Mouse (Mus musculus): ENCODE data around the gene Gabrb3. TPM values are rescaled to one million over a fixed set of nuclear protein-coding genes. Genes with fewer than 3 reads are reported as not detected.

Gabrb3 gene
- polyA plus RNA-seq, 1 experiment from 2014 or later: 0.06 TPM

DNA sequence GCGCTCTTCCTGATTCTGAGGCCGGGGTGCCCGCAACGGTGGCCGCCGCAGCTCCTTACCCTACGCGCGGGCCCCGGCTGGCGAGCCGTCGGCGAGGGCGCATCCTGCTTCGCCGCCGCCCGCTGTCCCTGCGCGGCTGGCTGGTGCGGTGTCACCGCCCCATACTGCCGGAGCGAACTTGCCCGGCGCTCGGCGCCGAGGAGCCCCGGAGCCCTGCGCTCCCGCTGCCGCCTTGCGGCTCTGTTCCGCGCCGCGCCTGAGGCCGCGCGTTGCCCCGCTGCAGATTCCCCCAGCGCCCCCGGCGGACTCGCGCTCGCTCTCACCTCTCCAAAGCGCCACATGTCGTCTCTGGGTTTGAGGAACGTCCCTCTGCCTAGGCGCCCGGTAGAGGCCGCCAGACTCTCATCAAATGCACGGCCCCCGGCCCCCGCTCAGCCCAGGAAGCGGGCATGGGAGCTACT, 90.2 kb downstream of the Gabrb3 start, which contains the start of gene Gabra5:
Gabra5 (minus strand) TSS at position 379 of the 461 bp plus-strand sequence.
- no peak within 1 kb of the TSS for H3K27ac ChIP-seq (ENCODE audit: low read length)
- no peaks in the 10 kb centered on the region for H3K9me3 ChIP-seq (ENCODE audit: low read length)
- DNase-seq (ENCODE audit: low spot score): no peak
- H3K4me1 ChIP-seq (ENCODE audit: insufficient read depth, low read depth, low read length): no peaks in the 10 kb centered on the region
- WGBS: under 1% methylated on average over 50 of the region's 59 CpGs
- ATAC-seq: no peak
- no peak within 1 kb of the TSS for H3K4me3 ChIP-seq (ENCODE audit: low read depth, low read length)
- H3K9ac ChIP-seq (replicated peaks; ENCODE audit: low read depth): no peak within 1 kb of the TSS
- TF ChIP-seq EP300 (IDR thresholded peaks at IDR 0.05) (no peak), CTCF (IDR thresholded peaks at IDR 0.05) (no peak)
- peaks cover 12% of the 10 kb centered on the region for H3K27me3 ChIP-seq (replicated peaks; ENCODE audit: insufficient read depth, low read length)
- H3K36me3 ChIP-seq (ENCODE audit: insufficient read depth, low read length): no peaks in the 10 kb centered on the region
- H3K4me2 ChIP-seq (replicated peaks; ENCODE audit: low read depth, low read length): no peak within 1 kb of the TSS

DNA sequence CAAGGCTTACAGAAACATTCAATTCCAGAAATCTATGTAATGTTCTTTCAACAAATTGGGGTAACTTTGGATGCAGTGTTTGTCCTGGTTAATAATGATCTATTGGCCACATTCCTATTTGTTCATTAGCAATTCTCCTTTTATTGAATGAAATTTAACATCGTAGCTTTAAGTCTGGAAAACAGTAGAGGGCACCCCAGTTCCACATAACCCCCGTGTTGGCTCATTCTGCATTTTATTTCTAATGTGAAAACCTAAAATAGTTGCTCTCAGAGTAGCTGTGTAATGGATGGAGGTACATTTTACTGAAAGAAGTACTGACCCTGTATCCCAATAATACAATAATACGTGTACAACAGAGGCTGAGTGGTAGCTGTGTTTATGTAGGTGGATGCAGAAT, 93.5 kb downstream of the Gabrb3 start:
- Histone ChIP-seq H3K27me3 (replicated peaks; ENCODE audit: insufficient read depth, low read length) (peaks cover 12% of the 10 kb centered on the region), H3K4me1 (ENCODE audit: insufficient read depth, low read depth, low read length) (no peaks in the 10 kb centered on the region), H3K4me2 (replicated peaks; ENCODE audit: low read depth, low read length) (no peak overlapping the region), H3K36me3 (ENCODE audit: insufficient read depth, low read length) (no peaks in the 10 kb centered on the region), H3K27ac (ENCODE audit: low read length) (no peak overlapping the region), H3K9ac (replicated peaks; ENCODE audit: low read depth) (no peak overlapping the region), H3K9me3 (ENCODE audit: low read length) (no peaks in the 10 kb centered on the region), H3K4me3 (ENCODE audit: low read depth, low read length) (no peak overlapping the region)
- DNase-seq (ENCODE audit: low spot score) (no peak), ATAC-seq (no peak)
- 19% methylated on average over 3 of the region's 3 CpGs for WGBS
- TF ChIP-seq EP300 (IDR thresholded peaks at IDR 0.05) (no peak), CTCF (IDR thresholded peaks at IDR 0.05) (no peak)

DNA sequence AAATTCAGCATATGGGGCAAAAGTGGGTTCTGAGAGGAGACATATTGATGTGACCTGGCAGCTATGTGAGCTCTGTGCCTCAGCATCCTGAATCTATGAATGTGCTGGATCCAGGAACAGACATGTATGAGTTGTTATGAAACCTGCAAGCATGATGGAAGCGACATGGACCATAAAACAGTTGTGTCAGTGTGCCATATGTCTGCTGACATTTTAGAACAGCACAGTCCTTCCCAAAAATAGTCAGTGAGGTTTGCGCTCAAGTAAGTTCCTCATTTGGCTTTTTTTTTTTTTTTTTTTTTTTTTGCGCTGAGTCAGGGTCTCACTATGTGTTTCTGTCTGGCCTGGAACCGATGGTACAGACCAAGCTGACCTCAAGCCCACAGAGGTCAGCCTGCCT, 110.0 kb downstream of the Gabrb3 start:
- no peak for DNase-seq (ENCODE audit: low spot score)
- H3K36me3 ChIP-seq (ENCODE audit: insufficient read depth, low read length): no peaks in the 10 kb centered on the region
- H3K9ac ChIP-seq (replicated peaks; ENCODE audit: low read depth): no peak overlapping the region
- H3K27ac ChIP-seq (ENCODE audit: low read length): no peak overlapping the region
- TF ChIP-seq CTCF (IDR thresholded peaks at IDR 0.05) (no peak), EP300 (IDR thresholded peaks at IDR 0.05) (no peak)
- H3K4me1 ChIP-seq (ENCODE audit: insufficient read depth, low read depth, low read length): no peaks in the 10 kb centered on the region
- WGBS: 67% methylated on average over 4 of the region's 4 CpGs
- H3K4me3 ChIP-seq (ENCODE audit: low read depth, low read length): no peak overlapping the region
- no peaks in the 10 kb centered on the region for H3K27me3 ChIP-seq (replicated peaks; ENCODE audit: insufficient read depth, low read length)
- no peak overlapping the region for H3K4me2 ChIP-seq (replicated peaks; ENCODE audit: low read depth, low read length)
- ATAC-seq: no peak
- no peaks in the 10 kb centered on the region for H3K9me3 ChIP-seq (ENCODE audit: low read length)

DNA sequence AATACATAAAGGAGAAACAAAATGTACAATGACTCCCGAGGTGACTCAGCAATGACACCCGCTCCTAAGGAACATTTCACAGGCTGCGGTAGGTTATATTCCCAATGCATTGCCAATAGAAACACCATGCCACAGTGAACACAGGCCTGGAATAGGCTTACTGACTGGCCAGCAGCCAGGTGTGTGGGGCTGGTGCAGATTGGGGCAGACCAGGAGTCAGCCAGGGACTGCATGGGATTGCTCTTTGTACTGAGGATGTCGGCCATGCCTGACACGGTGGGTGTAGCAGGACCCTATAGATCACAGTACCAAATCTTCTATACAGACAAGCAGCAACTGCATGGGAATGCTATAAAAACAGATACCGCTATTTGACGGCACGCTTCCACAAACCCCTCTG, 110.5 kb downstream of the Gabrb3 start:
- no peaks in the 10 kb centered on the region for H3K9me3 ChIP-seq (ENCODE audit: low read length)
- no peak overlapping the region for H3K4me2 ChIP-seq (replicated peaks; ENCODE audit: low read depth, low read length)
- H3K36me3 ChIP-seq (ENCODE audit: insufficient read depth, low read length): no peaks in the 10 kb centered on the region
- 90% methylated on average over 8 of the region's 8 CpGs for WGBS
- no peak overlapping the region for H3K9ac ChIP-seq (replicated peaks; ENCODE audit: low read depth)
- H3K4me1 ChIP-seq (ENCODE audit: insufficient read depth, low read depth, low read length): no peaks in the 10 kb centered on the region
- no peak for ATAC-seq
- no peak overlapping the region for H3K4me3 ChIP-seq (ENCODE audit: low read depth, low read length)
- TF ChIP-seq CTCF (IDR thresholded peaks at IDR 0.05) (no peak), EP300 (IDR thresholded peaks at IDR 0.05) (no peak)
- H3K27me3 ChIP-seq (replicated peaks; ENCODE audit: insufficient read depth, low read length): no peaks in the 10 kb centered on the region
- no peak for DNase-seq (ENCODE audit: low spot score)
- H3K27ac ChIP-seq (ENCODE audit: low read length): no peak overlapping the region

DNA sequence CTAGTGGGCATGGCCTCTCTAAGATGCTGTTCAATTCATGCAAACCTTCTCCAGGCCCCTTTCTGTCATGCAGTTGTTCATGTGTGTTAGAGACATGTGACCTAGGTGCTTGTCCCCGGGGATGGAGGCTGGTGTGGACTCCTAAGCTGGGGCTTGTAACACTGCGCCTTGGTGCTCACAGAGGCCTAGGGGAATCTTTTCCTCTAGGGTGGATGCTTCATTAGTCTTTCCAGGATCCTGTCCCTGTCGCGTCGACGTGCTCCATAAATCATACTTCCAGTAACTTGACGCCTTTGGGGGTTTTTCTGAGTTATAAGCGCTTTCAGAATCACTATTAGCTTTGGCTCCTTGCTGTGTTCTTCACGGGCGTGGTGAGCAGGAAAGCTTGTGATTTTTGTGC, 113.2 kb downstream of the Gabrb3 start:
- WGBS: 59% methylated on average over 10 of the region's 10 CpGs
- TF ChIP-seq EP300 (IDR thresholded peaks at IDR 0.05) (no peak), CTCF (IDR thresholded peaks at IDR 0.05) (no peak)

DNA sequence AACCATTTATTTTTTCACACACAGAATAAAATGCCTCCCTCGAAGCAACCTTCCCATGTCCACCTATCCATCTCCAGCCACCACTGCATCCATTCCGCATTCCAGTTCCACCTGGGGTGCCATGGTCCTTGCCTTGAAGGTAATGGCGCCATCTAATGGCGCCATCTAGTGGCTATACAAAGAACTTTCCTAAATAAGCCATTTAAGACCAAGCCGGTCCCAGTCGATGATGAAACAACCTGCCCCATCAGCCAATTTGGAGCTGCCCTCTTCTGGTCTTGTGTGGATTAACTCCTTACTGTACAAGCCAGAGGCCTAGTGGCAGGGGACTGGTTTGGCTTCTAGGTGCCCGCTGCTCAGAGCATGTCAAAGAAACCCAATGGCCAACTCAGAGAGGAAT, 119.1 kb downstream of the Gabrb3 start:
- ATAC-seq (no peak), DNase-seq (ENCODE audit: low spot score) (no peak)
- Histone ChIP-seq H3K27me3 (replicated peaks; ENCODE audit: insufficient read depth, low read length) (no peaks in the 10 kb centered on the region), H3K9me3 (ENCODE audit: low read length) (no peaks in the 10 kb centered on the region), H3K36me3 (ENCODE audit: insufficient read depth, low read length) (no peaks in the 10 kb centered on the region), H3K4me3 (ENCODE audit: low read depth, low read length) (no peak overlapping the region), H3K27ac (ENCODE audit: low read length) (no peak overlapping the region), H3K4me1 (ENCODE audit: insufficient read depth, low read depth, low read length) (no peaks in the 10 kb centered on the region), H3K4me2 (replicated peaks; ENCODE audit: low read depth, low read length) (no peak overlapping the region), H3K9ac (replicated peaks; ENCODE audit: low read depth) (no peak overlapping the region)
- TF ChIP-seq EP300 (IDR thresholded peaks at IDR 0.05) (no peak), CTCF (IDR thresholded peaks at IDR 0.05) (peak; percentile 33)
- WGBS: 20% methylated on average over 7 of the region's 7 CpGs

More for the DNA sequence above, 113.2 kb downstream of the Gabrb3 start:
- Histone ChIP-seq H3K9me3 (ENCODE audit: low read length) (no peaks in the 10 kb centered on the region), H3K4me2 (replicated peaks; ENCODE audit: low read depth, low read length) (no peak overlapping the region), H3K27ac (ENCODE audit: low read length) (no peak overlapping the region), H3K4me3 (ENCODE audit: low read depth, low read length) (no peak overlapping the region), H3K36me3 (ENCODE audit: insufficient read depth, low read length) (no peaks in the 10 kb centered on the region), H3K9ac (replicated peaks; ENCODE audit: low read depth) (no peak overlapping the region), H3K27me3 (replicated peaks; ENCODE audit: insufficient read depth, low read length) (no peaks in the 10 kb centered on the region), H3K4me1 (ENCODE audit: insufficient read depth, low read depth, low read length) (no peaks in the 10 kb centered on the region)
- DNase-seq (ENCODE audit: low spot score) (no peak), ATAC-seq (no peak)

Data from lung, postnatal 0 days (tissue).